In the genomic region with DNA sequence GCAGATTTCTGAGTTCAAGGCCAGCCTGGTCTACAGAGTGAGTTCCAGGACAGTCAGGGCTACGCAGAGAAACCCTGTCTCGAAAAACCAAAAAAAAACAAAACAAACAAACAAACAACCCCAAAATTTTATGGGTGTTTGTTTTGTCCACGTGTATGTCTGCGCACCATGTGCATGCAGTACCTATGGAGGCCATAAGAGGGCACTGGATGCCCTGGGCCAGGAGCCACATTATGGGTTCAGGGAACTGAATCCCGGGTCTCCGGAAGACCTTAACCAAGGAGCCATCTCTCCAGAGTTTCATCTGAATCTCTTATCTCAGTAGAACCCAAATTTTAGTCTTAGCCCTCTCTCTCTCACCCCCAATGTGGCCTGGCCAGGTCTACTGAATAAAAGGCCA, we compare ENCODE assay signal across 10 mouse cellular contexts. TPM values are rescaled to one million over a fixed set of nuclear protein-coding genes. Genes with fewer than 3 reads are reported as not detected.
DNase-seq lines count a peak whose midpoint lies in the region; ATAC-seq and TF ChIP-seq lines count a peak whose summit lies in the region.
"Had no signal": no experiment of that assay in that cellular context is flagged by ENCODE, and none has a peak within 500 bp of the region (broad histone marks: within the 10 kb centered on the region; RNA-seq: fewer than 3 reads in every experiment).

No protein-coding gene starts in this region.

- H3K9me3 ChIP-seq in ES-Bruce4 (replicated peaks; ENCODE audit: control insufficient read depth, insufficient read depth, low read length, poor library complexity, severe bottlenecking): peaks cover 5% of the 10 kb centered on the region; the same call in 1 of the 2 replicates
- no peaks in the 10 kb centered on the region for H3K9me3 ChIP-seq in liver, postnatal 0 days (ENCODE audit: low read length)
- H3K9me3 ChIP-seq in limb, embryonic 10.5 days (replicated peaks): no peaks in the 10 kb centered on the region

- DNase-seq in kidney, postnatal 14 days: peak; percentile 5
- DNase-seq in kidney, adult 8-10 months: no peak
- DNase-seq in brain, embryonic 14.5 days (ENCODE audit: low read depth): no peak
- peak; percentile 42 for DNase-seq in liver, postnatal 0 days
- DNase-seq in right cerebral cortex, postnatal 4 days: no peak
- DNase-seq in urinary bladder, adult 2 months (ENCODE audit: low spot score): no peak
- DNase-seq in limb, embryonic 10.5 days (ENCODE audit: low spot score): no peak
- DNase-seq: cerebellum, adult 11-12 months had no signal

- peaks cover 2% of the 10 kb centered on the region for H3K4me1 ChIP-seq in ES-Bruce4 (ENCODE audit: control insufficient read depth, insufficient read depth, low read length)
- peaks cover 6% of the 10 kb centered on the region for H3K4me1 ChIP-seq in liver, postnatal 0 days (ENCODE audit: insufficient read depth)
- no peaks in the 10 kb centered on the region for H3K4me1 ChIP-seq in limb, embryonic 10.5 days
- H3K4me1 ChIP-seq: megakaryocyte, embryonic 14.5 days had no signal

- 74% methylated on average over 6 of the region's 6 CpGs for WGBS in liver, postnatal 0 days (ENCODE audit: insufficient replicate concordance)
- WGBS in limb, embryonic 10.5 days: 88% methylated on average over 6 of the region's 6 CpGs

- H3K4me2 ChIP-seq in liver, postnatal 0 days (ENCODE audit: low read depth, low read length): no peak overlapping the region

- TF ChIP-seq EP300 in ES-Bruce4 (IDR thresholded peaks at IDR 0.05; ENCODE audit: insufficient read depth, low read depth, low read length): no peak
- no peak for TF ChIP-seq EP300 in liver, postnatal 0 days (IDR thresholded peaks at IDR 0.05; ENCODE audit: low read depth)

- no peaks in the 10 kb centered on the region for H3K36me3 ChIP-seq in ES-Bruce4 (ENCODE audit: control insufficient read depth, insufficient read depth, low read length, poor library complexity, severe bottlenecking)
- no peaks in the 10 kb centered on the region for H3K36me3 ChIP-seq in liver, postnatal 0 days (replicated peaks; ENCODE audit: insufficient read depth, low read length)
- H3K36me3 ChIP-seq in limb, embryonic 10.5 days: no peaks in the 10 kb centered on the region

- no peak overlapping the region for H3K27ac ChIP-seq in ES-Bruce4 (ENCODE audit: insufficient read depth, low read length)
- H3K27ac ChIP-seq in liver, postnatal 0 days (ENCODE audit: low read depth): no peak overlapping the region
- no peak overlapping the region for H3K27ac ChIP-seq in limb, embryonic 10.5 days

- H3K4me3 ChIP-seq in ES-Bruce4 (ENCODE audit: low read depth, low read length): no peak overlapping the region
- no peak overlapping the region for H3K4me3 ChIP-seq in liver, postnatal 0 days (ENCODE audit: low read depth, low read length)
- H3K4me3 ChIP-seq in limb, embryonic 10.5 days: no peak overlapping the region
- H3K4me3 ChIP-seq: megakaryocyte, embryonic 14.5 days had no signal

- TF ChIP-seq CTCF in ES-Bruce4 (IDR thresholded peaks at IDR 0.05; ENCODE audit: low read depth, low read length): peak; percentile 79
- peak; percentile 41; the same call in 1 of the 2 replicates for TF ChIP-seq CTCF in brain, embryonic 14.5 days (IDR thresholded peaks at IDR 0.05; ENCODE audit: borderline replicate concordance, extremely low read depth, insufficient read depth, insufficient read length)
- TF ChIP-seq CTCF in liver, postnatal 0 days (IDR thresholded peaks at IDR 0.05; ENCODE audit: low read depth): peak; percentile 74

- no peaks in the 10 kb centered on the region for H3K27me3 ChIP-seq in ES-Bruce4 (ENCODE audit: control insufficient read depth, insufficient read depth, low read length, poor library complexity, severe bottlenecking)
- H3K27me3 ChIP-seq in liver, postnatal 0 days (ENCODE audit: insufficient read depth, low read length): no peaks in the 10 kb centered on the region
- H3K27me3 ChIP-seq in limb, embryonic 10.5 days (ENCODE audit: low read depth, poor library complexity, severe bottlenecking): no peaks in the 10 kb centered on the region
- H3K27me3 ChIP-seq: megakaryocyte, embryonic 14.5 days had no signal

- no peak overlapping the region for H3K9ac ChIP-seq in ES-Bruce4 (ENCODE audit: low read depth, poor library complexity, severe bottlenecking)
- no peak overlapping the region for H3K9ac ChIP-seq in liver, postnatal 0 days (replicated peaks)

- TF ChIP-seq POLR2A in ES-Bruce4 (IDR thresholded peaks at IDR 0.05; ENCODE audit: insufficient read depth, low read length): no peak
- no peak for TF ChIP-seq POLR2A in brain, embryonic 14.5 days (IDR thresholded peaks at IDR 0.05; ENCODE audit: borderline replicate concordance, extremely low read depth, insufficient read depth, insufficient read length, poor library complexity, severe bottlenecking)

- ATAC-seq in liver, postnatal 0 days: no peak

RNA-seq across cellular contexts. Expression of a gene that starts 14.7 kb away (rescaled TPM):
- 80.4 and 83.7 TPM in 2 replicates for polyA plus RNA-seq in ES-Bruce4 (2011; ENCODE audit: insufficient read depth, insufficient read length, low read depth, missing spikeins)
- polyA plus RNA-seq in brain, embryonic 14.5 days (2012; rRNA removed): 27.6 and 35.2 TPM in 2 replicates
- polyA plus RNA-seq in liver, postnatal 0 days (2015; fragmentation: Nextera tagmentation; extraction: Ambion mirVana): 9.3 and 10.2 TPM in 2 replicates
- polyA plus RNA-seq in urinary bladder, adult 2 months (2012; rRNA removed): 11.0 and 16.5 TPM in 2 replicates
- 37.4 and 38.2 TPM in 2 replicates for polyA plus RNA-seq in limb, embryonic 10.5 days (2016; fragmentation: Nextera tagmentation; extraction: Ambion mirVana)

Comparison
In these comparisons a context has a peak if more than half of its experiments do, and no peak if none do; other contexts are left out.
1. DNase-seq: peak in kidney, postnatal 14 days (single experiment) and liver, postnatal 0 days (single experiment); none in kidney, adult 8-10 months (0 of 2), brain, embryonic 14.5 days (single experiment), right cerebral cortex, postnatal 4 days (single experiment), urinary bladder, adult 2 months (single experiment) and limb, embryonic 10.5 days (single experiment).
2. Peak in every context shown above with its lines, with median percentiles within 50 percentile points of each other: CTCF ChIP-seq.